Mouse (Mus musculus) layer of hippocampus, postnatal 14 days (tissue): ENCODE measurements at regions not wholly inside any gene's neighbourhood (a gene's known extent, or its start where the extent isn't known, plus 50 kb on each side); places are given as distances from the start of the nearest gene placed in this dataset.

ENCODE experiments used
- DNase-seq, 2 experiments: peaks; one replicate each; pipeline ENCODE4 v3.0.0; 2021 to 2022; ENCODE audit warnings: low spot score in 2 of 2, mixed read lengths in 1 of 2

GRCm38 (mm10) chr7:71043789-71044188 is 307.5 kb downstream of the Gm10295 start:
- DNase-seq = no peak

GRCm38 (mm10) chr7:71043128-71043527 is 308.2 kb downstream of the Gm10295 start:
- DNase-seq = no peak

GRCm38 (mm10) chr7:71041388-71041787 is 309.9 kb downstream of the Gm10295 start:
- no peak for DNase-seq

GRCm38 (mm10) chr7:71040846-71041245 is 310.4 kb downstream of the Gm10295 start:
- no peak for DNase-seq

- DNase-seq = no peak
Observed at GRCm38 (mm10) chr7:71038537-71038936, 312.7 kb downstream of the Gm10295 start.

GRCm38 (mm10) chr7:71033121-71033520 is 318.2 kb downstream of the Gm10295 start:
- DNase-seq = no peak

- DNase-seq = no peak
Observed at GRCm38 (mm10) chr7:71023946-71024610, 327.2 kb downstream of the Gm10295 start.

- no peak for DNase-seq
Observed at GRCm38 (mm10) chr7:71023253-71023945, 327.9 kb downstream of the Gm10295 start.
